Comparison of ENCODE assay signal across 25 mouse cellular contexts in the genomic region with DNA sequence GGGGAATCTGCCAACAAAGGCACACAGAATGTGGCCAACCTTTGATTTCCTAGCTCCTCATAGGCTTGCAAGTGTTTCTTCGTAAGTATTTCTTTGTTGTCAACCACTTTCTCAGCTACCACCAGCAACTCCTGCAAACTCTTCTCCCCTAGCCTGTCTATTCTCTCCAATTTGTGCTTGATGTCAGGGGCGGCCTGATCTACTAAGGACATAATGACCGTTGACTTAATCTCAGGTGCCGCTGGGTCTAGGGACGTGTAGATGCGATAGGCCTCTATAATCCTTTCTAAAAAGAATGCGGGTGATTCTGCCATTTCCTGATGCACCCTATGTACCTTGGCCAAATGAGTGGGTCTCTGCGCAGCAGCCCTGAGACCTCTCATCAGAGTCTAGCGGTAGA.
"Had no signal": no experiment of that assay in that cellular context is flagged by ENCODE, and none has a peak within 500 bp of the region (broad histone marks: within the 10 kb centered on the region; RNA-seq: fewer than 3 reads in every experiment).

No protein-coding gene starts in this region.

- DNase-seq: cerebellum, adult 18-20 months; cerebellum, adult 2 months; cerebellum, adult 8-10 months; cerebellum, adult 9-10 months; cerebellum, adult 9-11 months; cerebellum, postnatal 14 days; cerebellum, postnatal 25 days; cerebellum, postnatal 36 days; embryo, embryonic 11 days; forebrain, postnatal 0 days; gastrocnemius, adult 2 months; gastrocnemius, postnatal 10 days; gastrocnemius, postnatal 14 days; gastrocnemius, postnatal 25 days; gastrocnemius, postnatal 36 days; heart, adult 18-20 months had no signal

- H3K27ac ChIP-seq: embryonic facial prominence, embryonic 12.5 days; embryonic facial prominence, embryonic 13.5 days; embryonic facial prominence, embryonic 15.5 days; forebrain, embryonic 12.5 days; forebrain, embryonic 13.5 days; forebrain, embryonic 15.5 days; gastrocnemius, adult 2 months had no signal

- H3K27me3 ChIP-seq: embryonic facial prominence, embryonic 12.5 days; embryonic facial prominence, embryonic 13.5 days; embryonic facial prominence, embryonic 15.5 days; forebrain, embryonic 13.5 days; forebrain, embryonic 15.5 days had no signal

- H3K4me1 ChIP-seq: embryonic facial prominence, embryonic 12.5 days had no signal

- H3K4me3 ChIP-seq: erythroblast, embryonic 14.5 days; forebrain, embryonic 13.5 days; gastrocnemius, adult 2 months had no signal

- ATAC-seq: forebrain, embryonic 13.5 days; forebrain, embryonic 14.5 days; forebrain, embryonic 15.5 days; forebrain, embryonic 16.5 days; forebrain, postnatal 0 days had no signal

- H3K9ac ChIP-seq: embryonic facial prominence, embryonic 12.5 days; embryonic facial prominence, embryonic 13.5 days; embryonic facial prominence, embryonic 15.5 days; forebrain, embryonic 12.5 days; forebrain, embryonic 13.5 days; forebrain, embryonic 15.5 days; forebrain, postnatal 0 days had no signal
